Comparison of ENCODE assay signal across 9 mouse cellular contexts in genomic region chr5:132653694-132654300, GRCm38 (mm10).
DNase-seq lines count a peak whose midpoint lies in the region; ATAC-seq and TF ChIP-seq lines count a peak whose summit lies in the region.
"Had no signal": no experiment of that assay in that cellular context is flagged by ENCODE, and none has a peak within 500 bp of the region (broad histone marks: within the 10 kb centered on the region; RNA-seq: fewer than 3 reads in every experiment).

No protein-coding gene starts in this region.

- peak; percentile 19 for DNase-seq in adrenal gland, adult 2 months
- DNase-seq in adrenal gland, adult 18-20 months (ENCODE audit: low spot score in 2 of 2) = no peak
- DNase-seq in left cerebral cortex, adult 18-20 months (ENCODE audit: low spot score in 2 of 2) = peak; percentile 2 to 8
- DNase-seq in left cerebral cortex, adult 2 months (ENCODE audit: extremely low spot score in 1 of 2, low spot score in 2 of 2) = no peak
- DNase-seq in embryo, embryonic 11.5 days (ENCODE audit: low read depth, low spot score) = peak; percentile 11
- peak; percentile 48 for DNase-seq in kidney, postnatal 14 days
- DNase-seq in thymus, adult 18-20 months = no peak

- no peak overlapping the region for H3K4me3 ChIP-seq in left cerebral cortex, adult 2 months
- H3K4me3 ChIP-seq: limb, embryonic 13.5 days had no signal

- intact Hi-C loops in left cerebral cortex, adult 2 months (cut with DNase I) = no loop called here

- no peak for TF ChIP-seq CTCF in left cerebral cortex, adult 2 months (IDR thresholded peaks at IDR 0.05)

- H3K27ac ChIP-seq in left cerebral cortex, adult 2 months = no peak overlapping the region
- H3K27ac ChIP-seq: limb, embryonic 13.5 days had no signal

- no peak for ATAC-seq in monocyte, adult 5-6 weeks (replicated peaks; ENCODE audit: insufficient number of reproducible peaks, low FRiP score, low TSS enrichment, poor library complexity, severe bottlenecking)

Comparison
In these comparisons a context has a peak if more than half of its experiments do, and no peak if none do; other contexts are left out.
1. DNase-seq: peak in adrenal gland, adult 2 months (single experiment), left cerebral cortex, adult 18-20 months (2 of 2), embryo, embryonic 11.5 days (single experiment) and kidney, postnatal 14 days (single experiment); none in adrenal gland, adult 18-20 months (0 of 2), left cerebral cortex, adult 2 months (0 of 2) and thymus, adult 18-20 months (0 of 2).